Mouse (Mus musculus) inflammation-experienced regulatory T-cells, adult 6 months (primary cell): ENCODE measurements around the gene Esf1. TPM values are rescaled to one million over a fixed set of nuclear protein-coding genes. Genes with fewer than 3 reads are reported as not detected.
"Not testable (repeated sequence)": the region's sequence is repeated elsewhere in the genome, so short reads cannot be mapped to it uniquely, and the experiment has no call there.

ENCODE experiments used
- ATAC-seq: one replicate; pipeline ENCODE4 v1.8.0; 2017
- polyA plus RNA-seq, 3 experiments: library from polyadenylated mRNA; unstranded; fragments of 100-300 nt; shearing (Covaris generic); gene quantifications; one replicate each; pipeline ENCODE4 v1.2.1; 2017

Gene Esf1
- polyA plus RNA-seq, 3 experiments from 2014 or later, result 25.4 to 33.2 (median 30.9) TPM

GRCm38 (mm10) chr2:140093433-140093832 lies 76.9 kb downstream of the Esf1 start:
- ATAC-seq, result no peak

- ATAC-seq, result no peak
Observed at GRCm38 (mm10) chr2:140084245-140084644, 86.1 kb downstream of the Esf1 start.

- no peak for ATAC-seq
Observed at GRCm38 (mm10) chr2:140080747-140081577, 89.4 kb downstream of the Esf1 start.

- not testable (repeated sequence) for ATAC-seq
Observed at GRCm38 (mm10) chr2:140079284-140079683, 91.1 kb downstream of the Esf1 start.

GRCm38 (mm10) chr2:140078600-140079280 lies 91.6 kb downstream of the Esf1 start:
- ATAC-seq, result no peak

- no peak for ATAC-seq
Observed at GRCm38 (mm10) chr2:140077476-140077875, 92.9 kb downstream of the Esf1 start.

GRCm38 (mm10) chr2:140075150-140075549 lies 95.2 kb downstream of the Esf1 start:
- ATAC-seq, result peak; percentile 80

Other genes with a start within 250 kb of the Esf1 start
- gene Tasp1, start 103.8 kb downstream of the Esf1 start, polyA plus RNA-seq, result 100 to 1,000 TPM in 2 of 3 experiments, 10 to 100 TPM in 1; 59.4 to 132 (median 114) TPM
- gene Gm17374, start 18.5 kb downstream of the Esf1 start, polyA plus RNA-seq, result not detected
- 10 to 100 TPM; 14.3 to 20.1 (median 17.2) TPM for gene Ndufaf5, start 85 bp upstream of the Esf1 start, polyA plus RNA-seq
- not detected for gene Sel1l2, start 219.1 kb upstream of the Esf1 start, polyA plus RNA-seq
- gene Macrod2, start 224.7 kb upstream of the Esf1 start, polyA plus RNA-seq, result not detected